Mouse (Mus musculus) hindbrain, embryonic 10.5 days (tissue): ENCODE measurements around the gene Rhox3a. TPM values are rescaled to one million over a fixed set of nuclear protein-coding genes. Genes with fewer than 3 reads are reported as not detected.
"Not testable (repeated sequence)": the region's sequence is repeated elsewhere in the genome, so short reads cannot be mapped to it uniquely, and the experiment has no call there.

Experiments
- DNase-seq: peaks from one replicate; pipeline ENCODE4 v3.0.0-alpha.2; 2017; ENCODE audit warnings: low spot score
- H3K27ac ChIP-seq: fragments of 300-500 bp; sonication (generic); 2 replicates; pipeline ENCODE4 v1.5.1; 2016; ENCODE audit warnings: mild to moderate bottlenecking, moderate library complexity
- H3K27me3 ChIP-seq: fragments of 300-500 bp; sonication (generic); 2 replicates; pipeline ENCODE4 v1.6.1; 2016; ENCODE audit warnings: mild to moderate bottlenecking; ENCODE audit not compliant: poor library complexity, insufficient read depth, severe bottlenecking
- H3K36me3 ChIP-seq: fragments of 300-500 bp; sonication (generic); 2 replicates; pipeline ENCODE4 v1.6.1; 2016; ENCODE audit warnings: mild to moderate bottlenecking, moderate library complexity
- H3K4me1 ChIP-seq: fragments of 300-500 bp; sonication (generic); replicated peaks from 2 replicates; pipeline ENCODE4 v1.6.1; 2016; ENCODE audit warnings: mild to moderate bottlenecking
- H3K4me3 ChIP-seq: fragments of 300-500 bp; sonication (generic); 2 replicates; pipeline ENCODE4 v1.5.1; 2016; ENCODE audit warnings: mild to moderate bottlenecking, moderate library complexity
- H3K9me3 ChIP-seq: fragments of 300-500 bp; sonication (generic); 2 replicates; pipeline ENCODE4 v1.6.1; 2016; ENCODE audit warnings: mild to moderate bottlenecking, moderate library complexity
- WGBS: fragments of 180-500 bp; shearing (Covaris S2); methylation state at CpG from one replicate; pipeline ENCODE4 v1.1.7; 2016; 5-methylcytosine and 5-hydroxymethylcytosine counted together
- polyA plus RNA-seq: library from polyadenylated mRNA; unstranded; fragments of >200 nt; fragmentation: Nextera tagmentation; extraction: Ambion mirVana; gene quantifications from 2 replicates; pipeline ENCODE4 v1.2.1, GENCODE M21; 2016

Rhox3a gene
- polyA plus RNA-seq = not detected in 2 replicates

DNA sequence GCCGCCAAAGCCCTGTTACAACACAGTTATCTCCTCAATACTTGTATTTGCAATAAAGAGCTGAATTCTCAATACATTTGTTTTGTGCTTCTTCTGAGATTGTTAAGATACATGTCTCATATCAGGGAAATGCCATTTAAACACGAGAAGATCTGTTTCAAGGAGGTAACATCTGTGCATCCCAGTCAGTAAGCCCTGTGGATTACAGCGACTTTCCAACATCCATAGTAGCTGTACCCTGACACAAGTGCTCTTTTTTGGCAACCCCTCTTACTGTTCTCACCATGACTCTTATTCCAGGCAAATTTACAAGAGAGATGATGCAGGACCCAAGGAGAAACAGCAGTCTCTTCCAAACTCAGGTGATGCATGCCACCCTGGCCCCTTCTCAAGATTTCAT is at the start of gene Rhox3a:
TSS of gene Rhox3a (plus strand) at position 301 of the 400 bp plus-strand sequence.
- 88% methylated on average over 1 of the region's 3 CpGs for WGBS
- H3K4me3 ChIP-seq, H3K4me1 ChIP-seq: not testable (repeated sequence)

DNA sequence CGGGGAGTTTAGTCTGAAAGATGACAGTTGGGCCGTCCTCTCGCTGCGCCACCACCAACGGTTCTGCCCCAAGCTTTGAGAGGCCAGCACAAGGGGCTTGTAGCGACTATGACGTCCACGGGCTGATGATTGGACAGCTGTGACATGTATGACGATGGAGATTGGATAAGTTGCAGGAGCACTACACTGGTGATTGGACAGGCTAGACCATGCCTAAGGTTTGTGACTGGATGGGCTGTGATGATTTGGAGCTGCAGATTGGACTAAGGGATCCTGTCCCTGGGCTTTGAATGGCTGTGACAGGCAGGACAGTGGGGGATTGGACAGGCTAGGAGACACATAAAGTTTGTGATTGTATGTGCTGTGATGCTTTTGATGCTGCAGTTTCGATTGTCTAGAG is 38.8 kb upstream of the Rhox3a start, which contains the start of gene Gm9:
TSS of gene Gm9 (minus strand) at position 101 of the 400 bp plus-strand sequence.
- no peak within 1 kb of the TSS for H3K4me3 ChIP-seq
- no peak within 1 kb of the TSS for H3K27ac ChIP-seq
- no peaks in the 10 kb centered on the region for H3K4me1 ChIP-seq
- no peak for DNase-seq
- H3K27me3 ChIP-seq = no peaks in the 10 kb centered on the region
- 89% methylated on average over 10 of the region's 10 CpGs for WGBS
- no peaks in the 10 kb centered on the region for H3K9me3 ChIP-seq
- no peaks in the 10 kb centered on the region for H3K36me3 ChIP-seq

More for the DNA sequence above, at the start of gene Rhox3a:
- not testable (repeated sequence) for H3K9me3 ChIP-seq, H3K27me3 ChIP-seq, DNase-seq, H3K36me3 ChIP-seq, H3K27ac ChIP-seq

DNA sequence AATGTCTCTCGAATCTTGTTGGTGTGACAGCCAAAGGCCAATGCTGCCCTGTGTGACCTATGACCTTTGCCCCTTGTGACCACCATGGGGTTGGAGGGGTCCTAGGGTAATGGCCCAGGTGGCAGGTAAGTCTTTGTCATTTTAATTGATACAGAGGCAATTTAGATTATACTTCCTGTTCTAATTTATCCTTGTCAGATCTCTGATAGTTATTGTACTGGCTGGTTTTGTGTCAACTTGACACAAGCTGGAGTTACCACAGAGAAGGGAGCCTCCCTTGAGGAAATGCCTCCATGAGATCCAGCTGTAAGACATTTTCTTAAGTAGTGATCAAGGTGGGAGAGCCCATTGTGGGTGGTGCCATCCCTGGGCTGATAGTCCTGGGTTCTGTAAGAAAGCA is 27.6 kb upstream of the Rhox3a start, which contains the start of gene Rhox1:
TSS of gene Rhox1 (minus strand) at position 101 of the 400 bp plus-strand sequence.
- H3K9me3 ChIP-seq, H3K4me3 ChIP-seq, H3K27ac ChIP-seq, DNase-seq, H3K4me1 ChIP-seq, H3K36me3 ChIP-seq, H3K27me3 ChIP-seq: not testable (repeated sequence)
- WGBS = 77% methylated on average over 1 of the region's 1 CpGs

DNA sequence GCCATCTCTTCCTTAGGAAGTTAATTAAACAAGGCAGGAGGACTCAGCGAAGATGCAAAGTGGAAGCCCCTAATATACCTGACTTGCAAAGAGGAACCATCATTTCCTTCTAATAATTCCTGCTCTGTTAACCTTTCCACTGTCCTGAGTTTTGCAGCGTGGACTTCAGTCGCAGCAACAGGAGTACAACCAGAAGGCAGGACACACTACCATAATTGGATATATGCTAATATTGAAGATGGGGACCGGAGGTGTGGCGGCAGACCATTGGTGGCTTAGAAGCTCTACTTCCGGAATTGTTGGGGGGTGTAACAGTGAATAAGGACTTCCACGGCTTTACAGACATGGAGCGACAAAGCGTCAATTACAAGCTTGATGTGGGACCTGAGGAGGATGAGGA is 5.0 kb upstream of the Rhox3a start, which contains the start of gene Rhox2a:
TSS of gene Rhox2a (plus strand) at position 301 of the 400 bp plus-strand sequence.
- not testable (repeated sequence) for H3K27ac ChIP-seq, H3K4me3 ChIP-seq, H3K27me3 ChIP-seq, H3K36me3 ChIP-seq, DNase-seq, H3K9me3 ChIP-seq, H3K4me1 ChIP-seq
- WGBS = 96% methylated on average over 2 of the region's 9 CpGs

DNA sequence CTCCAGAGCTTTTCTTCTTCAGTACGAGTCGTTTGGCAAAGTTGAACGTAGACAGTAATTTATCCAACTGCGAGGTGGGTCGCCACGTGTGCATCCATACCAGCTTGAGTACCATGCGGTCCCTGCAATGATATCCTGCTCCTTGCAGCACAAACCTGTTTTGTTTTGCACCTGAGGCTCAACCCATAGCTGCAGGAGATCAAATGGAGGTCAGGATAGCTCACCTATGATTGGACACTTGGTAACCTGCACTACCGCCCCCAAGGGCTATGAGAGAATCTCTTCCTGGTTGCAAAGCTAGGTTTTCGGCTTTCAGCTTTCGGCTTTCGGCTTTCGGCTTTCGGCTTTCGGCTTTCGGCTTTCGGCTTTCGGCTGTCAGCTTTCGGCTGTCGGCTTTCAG is 15.3 kb downstream of the Rhox3a start, which contains the start of gene Rhox4a:
TSS of gene Rhox4a (plus strand) at position 301 of the 400 bp plus-strand sequence.
- not testable (repeated sequence) for H3K4me3 ChIP-seq, H3K27ac ChIP-seq, H3K27me3 ChIP-seq, H3K36me3 ChIP-seq, H3K9me3 ChIP-seq, H3K4me1 ChIP-seq, DNase-seq
- whole genome bisulfite sequencing = 94% methylated on average over 11 of the region's 19 CpGs

Other genes starting within 250 kb of the Rhox3a start
- not detected in 2 replicates for gene Sowahd, start 201.1 kb upstream of the Rhox3a start, polyA plus RNA-seq
- gene Rpl39, start 164.5 kb upstream of the Rhox3a start, polyA plus RNA-seq = 405 and 454 TPM in 2 replicates
- gene Upf3b, start 139.6 kb upstream of the Rhox3a start, polyA plus RNA-seq = 13.0 and 18.5 TPM in 2 replicates
- gene Nkap, start 123.1 kb upstream of the Rhox3a start, polyA plus RNA-seq = 15.6 and 19.4 TPM in 2 replicates
- gene Akap14, start 81.1 kb upstream of the Rhox3a start, polyA plus RNA-seq = 0.17 and 0.35 TPM in 2 replicates
- gene Ndufa1, start 58.8 kb upstream of the Rhox3a start, polyA plus RNA-seq = 415 and 490 TPM in 2 replicates
- gene Rnf113a1, start 58.7 kb upstream of the Rhox3a start, polyA plus RNA-seq = 13.4 and 15.0 TPM in 2 replicates
- not detected in 2 replicates for gene Gm9, start 38.9 kb upstream of the Rhox3a start, polyA plus RNA-seq
- gene Rhox1, start 27.7 kb upstream of the Rhox3a start, polyA plus RNA-seq = not detected in 2 replicates
- 0.58 TPM in 2 replicates for gene Rhox2a, start 4.9 kb upstream of the Rhox3a start, polyA plus RNA-seq
- gene Rhox4a, start 15.4 kb downstream of the Rhox3a start, polyA plus RNA-seq = 0.10 and 0.17 TPM in 2 replicates
- gene Rhox3a2, start 130.1 kb downstream of the Rhox3a start, polyA plus RNA-seq = not detected in 2 replicates
- gene Rhox4a2, start 140.9 kb downstream of the Rhox3a start, polyA plus RNA-seq = 0.75 and 2.0 TPM in 2 replicates
- not detected in 2 replicates for gene Rhox2b, start 162.1 kb downstream of the Rhox3a start, polyA plus RNA-seq
- 0.88 and 1.1 TPM in 2 replicates for gene Rhox4b, start 182.6 kb downstream of the Rhox3a start, polyA plus RNA-seq
- gene Rhox2c, start 203.8 kb downstream of the Rhox3a start, polyA plus RNA-seq = 0.27 and 1.7 TPM in 2 replicates
- gene Rhox3c, start 208.7 kb downstream of the Rhox3a start, polyA plus RNA-seq = not detected in 2 replicates
- gene Rhox4c, start 230.4 kb downstream of the Rhox3a start, polyA plus RNA-seq = not detected in 2 replicates
- gene Rhox2d, start 243.5 kb downstream of the Rhox3a start, polyA plus RNA-seq = not detected in 2 replicates